Comparison of ENCODE assay signal across 14 mouse cellular contexts in genomic region chr2:143364193-143364592, GRCm38 (mm10).
"Had no signal": no experiment of that assay in that cellular context is flagged by ENCODE, and none has a peak within 500 bp of the region (broad histone marks: within the 10 kb centered on the region; RNA-seq: fewer than 3 reads in every experiment).

No protein-coding gene starts in this region.

- H3K4me2 ChIP-seq: liver, embryonic 11.5 days; liver, embryonic 15.5 days; midbrain, embryonic 15.5 days; neural tube, embryonic 12.5 days; stomach, embryonic 15.5 days had no signal

- H3K4me1 ChIP-seq: limb, embryonic 10.5 days; liver, embryonic 15.5 days; midbrain, embryonic 15.5 days; neural tube, embryonic 12.5 days; stomach, embryonic 15.5 days had no signal

- DNase-seq: kidney, adult 8-10 months; kidney, postnatal 25 days; lung, adult 2 months; lung, postnatal 36 days; thymus, adult 2 months; thymus, postnatal 25 days had no signal

- H3K9ac ChIP-seq: liver, embryonic 15.5 days; midbrain, embryonic 15.5 days; neural tube, embryonic 12.5 days; stomach, embryonic 15.5 days had no signal

- H3K4me3 ChIP-seq: limb, embryonic 10.5 days; liver, embryonic 15.5 days; midbrain, embryonic 15.5 days; neural tube, embryonic 12.5 days; stomach, embryonic 15.5 days had no signal

- H3K9me3 ChIP-seq: limb, embryonic 10.5 days; liver, embryonic 15.5 days; midbrain, embryonic 15.5 days; neural tube, embryonic 12.5 days; stomach, embryonic 15.5 days had no signal

- ATAC-seq: intestine, postnatal 0 days; lung, postnatal 0 days; midbrain, embryonic 15.5 days had no signal

- H3K27me3 ChIP-seq: liver, embryonic 15.5 days; midbrain, embryonic 15.5 days; neural tube, embryonic 12.5 days; stomach, embryonic 15.5 days had no signal

- H3K36me3 ChIP-seq: limb, embryonic 10.5 days; liver, embryonic 15.5 days; midbrain, embryonic 15.5 days; neural tube, embryonic 12.5 days; stomach, embryonic 15.5 days had no signal

- H3K27ac ChIP-seq: limb, embryonic 10.5 days; liver, embryonic 15.5 days; midbrain, embryonic 15.5 days; neural tube, embryonic 12.5 days; stomach, embryonic 15.5 days had no signal
